Mouse (Mus musculus) testis, postnatal 10 days (tissue): Measurements from ENCODE around the gene Pirt.

ENCODE experiments used
- DNase-seq: peaks from one replicate; pipeline ENCODE4 v3.0.0; 2021; ENCODE audit warnings: low spot score

The Pirt gene

GRCm38 (mm10) chr11:66911811-66912210 lies at the start of gene Pirt:
Pirt (plus strand) TSS chr11:66911981.
- DNase-seq = no peak

DNA sequence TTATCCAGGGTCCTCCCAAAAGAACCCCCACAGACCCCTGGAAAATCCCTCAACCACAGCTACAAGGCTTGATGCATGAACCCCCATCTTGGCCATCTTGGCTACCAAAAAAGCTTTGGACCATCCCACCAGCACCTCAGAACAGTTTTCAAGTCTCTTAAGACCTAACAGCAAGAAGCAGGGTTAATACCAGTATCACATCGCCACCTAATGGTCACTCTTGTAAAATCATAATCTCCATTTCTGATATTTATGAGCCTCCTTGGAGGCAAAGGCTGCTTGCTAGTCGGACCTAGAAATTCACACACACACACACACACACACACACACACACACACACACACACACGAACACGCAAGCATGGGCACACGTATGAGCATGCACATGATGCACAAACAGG lies 40.1 kb upstream of the Pirt start:
- no peak for DNase-seq

GRCm38 (mm10) chr11:66872773-66873470 lies 38.9 kb upstream of the Pirt start:
- no peak for DNase-seq

DNA sequence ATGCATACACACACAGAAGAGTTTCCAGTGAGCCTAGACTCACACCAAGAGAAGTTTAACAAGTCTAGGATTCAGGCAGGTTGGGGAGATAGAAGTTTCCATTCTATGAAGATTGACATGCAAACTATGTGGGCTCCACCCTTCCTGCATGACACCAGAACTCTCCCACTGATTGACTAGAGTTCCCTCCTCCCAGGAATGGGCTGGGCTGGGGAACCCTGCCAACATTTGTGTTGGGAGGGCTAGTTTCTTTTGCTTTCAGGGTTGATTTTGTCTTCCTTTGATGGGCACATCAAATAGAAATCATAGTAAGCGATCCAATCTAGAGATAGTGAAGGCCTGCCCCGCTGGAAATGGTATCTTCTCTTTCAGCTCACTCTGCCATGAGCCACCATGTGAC lies 30.5 kb upstream of the Pirt start:
- DNase-seq = no peak

- DNase-seq = no peak
Observed at GRCm38 (mm10) chr11:66882224-66883040, 29.3 kb upstream of the Pirt start.

DNA sequence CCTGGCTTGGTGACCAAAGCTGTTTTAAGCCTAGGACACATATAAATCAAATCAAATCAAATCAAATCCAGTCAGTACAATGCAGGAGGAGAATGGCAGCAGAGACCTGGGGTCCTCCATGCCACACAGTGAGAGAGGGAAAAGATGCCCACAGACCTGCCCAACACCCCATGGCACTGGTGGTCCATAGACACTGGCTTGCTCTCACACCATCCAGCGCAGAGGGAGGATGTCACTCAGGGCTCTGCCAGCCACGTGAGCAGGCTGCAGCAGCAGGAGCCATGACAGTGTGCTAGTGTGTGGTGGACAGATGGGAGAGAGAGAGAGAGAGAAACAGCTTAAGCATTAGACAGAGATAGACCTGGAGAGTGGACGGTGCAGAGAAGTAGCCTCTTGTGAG lies 19.2 kb upstream of the Pirt start:
- DNase-seq = no peak

DNA sequence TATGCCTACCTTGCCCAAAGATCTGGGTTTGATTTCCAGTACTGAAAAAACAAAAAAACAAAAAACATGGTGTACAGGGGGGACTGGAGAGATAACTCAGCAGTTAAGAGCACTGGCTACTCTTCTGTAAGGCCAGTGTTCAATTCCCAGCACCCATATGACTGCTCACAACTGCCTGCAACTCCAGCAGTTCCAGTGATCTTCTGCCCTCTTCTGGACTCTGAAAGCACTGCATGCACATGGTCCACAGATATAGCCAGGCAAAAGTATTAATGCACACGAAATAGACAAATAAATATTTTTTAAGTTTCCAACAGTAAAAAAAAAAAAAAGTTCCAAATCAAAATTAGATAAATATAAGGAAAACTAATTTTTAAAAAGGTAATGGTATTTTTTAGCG lies 13.0 kb upstream of the Pirt start:
- DNase-seq = no peak

DNA sequence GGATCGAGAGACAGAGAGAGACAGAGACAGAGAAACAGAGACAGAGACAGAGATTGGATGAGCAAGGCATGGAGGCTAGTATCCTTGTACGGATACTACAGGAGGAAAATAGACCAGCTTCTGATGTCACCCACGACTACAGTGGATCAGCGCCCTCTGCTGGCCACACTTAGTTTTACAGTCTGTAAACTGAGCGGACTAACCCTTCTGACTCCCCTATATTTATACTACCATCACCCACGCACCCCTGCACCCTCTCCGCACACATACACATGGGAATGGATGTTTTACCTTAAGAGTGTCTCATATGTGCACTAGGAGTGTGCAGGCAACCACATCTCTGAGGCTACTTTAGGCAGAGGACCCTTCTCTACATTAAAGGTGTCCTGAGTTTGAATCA lies 12.4 kb upstream of the Pirt start:
- DNase-seq = peak; percentile 85

DNA sequence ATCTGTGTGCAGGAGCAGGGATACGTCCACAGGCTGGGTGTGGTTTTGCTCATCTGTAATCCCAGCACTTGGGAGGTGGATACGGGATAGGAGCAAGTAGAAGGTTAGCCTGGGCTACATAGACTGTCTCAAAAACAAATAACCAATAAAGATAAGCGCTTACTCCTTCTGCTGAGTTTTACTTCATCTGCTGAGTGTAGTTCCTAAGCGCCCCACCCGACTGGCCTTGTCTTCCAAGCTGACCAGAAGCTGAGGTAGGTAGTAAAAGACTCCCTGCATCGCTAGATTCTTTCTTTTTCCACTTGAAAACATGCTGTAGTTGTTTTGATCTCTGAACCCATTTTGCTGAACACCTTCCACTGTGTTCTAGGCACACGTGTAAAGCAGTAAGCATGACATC lies 9.0 kb upstream of the Pirt start:
- no peak for DNase-seq

DNA sequence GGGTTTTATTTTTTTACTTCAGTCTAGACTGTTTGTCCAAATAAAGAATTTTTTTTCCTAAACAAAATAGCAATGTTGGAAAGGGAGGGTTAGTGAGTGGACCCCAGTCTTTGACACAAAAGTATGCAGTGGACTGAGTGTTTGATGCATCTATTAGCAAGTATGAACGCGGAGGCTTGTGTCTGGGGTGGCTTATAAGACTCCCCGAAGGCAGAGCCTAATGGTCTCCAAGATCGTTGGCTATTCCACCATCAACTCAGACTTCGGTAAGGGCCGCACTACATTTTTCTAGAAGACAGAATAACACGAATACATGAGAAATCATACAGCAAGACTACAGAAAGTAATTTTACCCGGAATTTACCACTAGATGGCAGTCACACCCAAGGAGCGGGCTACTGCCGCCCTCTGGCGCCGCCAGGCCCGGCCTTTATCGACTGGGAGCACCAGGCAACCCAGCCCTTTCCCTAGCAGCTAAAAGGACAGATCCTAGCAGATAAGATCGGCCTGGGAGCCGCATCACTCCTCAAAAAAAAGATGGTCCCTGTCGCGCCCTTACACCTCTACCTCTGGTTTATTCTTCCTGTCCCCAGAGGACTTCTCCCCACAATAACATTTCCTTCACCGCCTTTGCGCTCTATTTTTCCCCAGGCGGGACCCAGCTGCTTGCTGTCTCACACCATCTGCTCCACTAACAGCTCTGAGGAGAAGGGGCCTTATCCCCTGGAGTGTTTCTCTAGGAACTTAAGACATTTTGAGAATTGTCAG lies 6.0 kb upstream of the Pirt start:
- DNase-seq = peak; percentile 76

DNA sequence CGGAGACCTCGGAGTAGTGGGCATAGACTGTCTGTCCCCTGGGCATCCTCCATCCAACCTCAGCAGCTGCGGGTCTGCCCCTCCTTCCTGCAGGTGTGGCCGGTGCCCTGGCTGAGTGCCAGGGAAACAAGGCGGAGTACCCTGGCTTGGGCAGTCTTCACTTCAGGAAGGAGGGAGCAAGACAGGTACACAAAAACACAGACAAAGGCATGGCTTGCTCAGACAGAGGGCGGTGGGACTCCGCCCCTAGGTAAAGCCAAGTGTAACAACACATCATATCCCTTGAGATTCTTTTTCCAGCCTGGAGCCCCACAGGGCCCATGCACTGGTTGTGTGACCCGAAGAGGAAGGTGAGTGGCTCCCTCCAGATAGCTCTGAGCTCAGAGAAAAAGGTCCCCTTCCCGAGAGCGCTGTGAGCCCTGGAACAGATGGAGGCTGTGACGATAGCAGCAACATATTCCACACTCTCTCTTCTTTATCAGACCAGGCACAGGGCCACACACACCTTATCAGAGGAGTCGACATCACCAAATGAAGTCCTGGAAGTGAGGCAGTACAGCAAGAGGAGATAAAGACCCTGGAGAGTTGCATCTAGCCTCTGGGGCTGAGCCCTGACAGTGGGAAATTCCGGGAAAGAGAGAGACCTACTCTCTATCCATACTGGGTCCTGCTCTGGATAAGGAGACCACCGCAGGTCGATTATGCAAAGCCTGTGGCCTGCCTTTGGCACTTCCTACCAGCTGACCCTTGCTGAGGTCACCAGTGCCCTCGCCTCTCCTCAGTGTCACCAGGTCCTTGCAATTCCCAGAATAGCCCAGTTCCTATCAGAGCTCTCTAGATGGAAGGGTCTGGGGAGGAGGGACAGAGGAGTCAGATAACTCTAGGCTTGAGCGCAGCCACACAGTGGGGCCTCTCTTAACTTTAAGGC lies 1.0 kb downstream of the Pirt start:
- no peak for DNase-seq

- peak; percentile 61 for DNase-seq
Observed at GRCm38 (mm10) chr11:66914249-66914648, 2.5 kb downstream of the Pirt start.

DNA sequence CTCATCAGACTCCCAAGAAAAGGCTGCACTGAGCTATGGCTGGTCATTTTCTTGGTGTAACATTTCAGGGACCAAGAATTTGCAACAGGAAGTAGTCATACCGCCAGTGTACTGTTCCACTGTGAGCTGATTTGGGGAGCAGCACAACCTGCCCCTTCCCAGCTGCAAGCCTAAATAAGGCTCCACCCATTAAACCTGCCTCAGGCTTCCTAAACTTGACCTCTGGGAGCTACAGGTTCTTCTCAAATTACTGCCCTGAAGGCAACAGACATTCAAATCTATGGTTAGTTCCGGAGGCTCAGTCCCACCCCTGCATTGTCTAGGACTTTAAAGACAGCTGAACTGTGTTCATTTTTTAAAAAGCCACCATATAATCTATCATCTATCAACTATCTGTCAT lies 8.2 kb downstream of the Pirt start:
- DNase-seq = no peak

DNA sequence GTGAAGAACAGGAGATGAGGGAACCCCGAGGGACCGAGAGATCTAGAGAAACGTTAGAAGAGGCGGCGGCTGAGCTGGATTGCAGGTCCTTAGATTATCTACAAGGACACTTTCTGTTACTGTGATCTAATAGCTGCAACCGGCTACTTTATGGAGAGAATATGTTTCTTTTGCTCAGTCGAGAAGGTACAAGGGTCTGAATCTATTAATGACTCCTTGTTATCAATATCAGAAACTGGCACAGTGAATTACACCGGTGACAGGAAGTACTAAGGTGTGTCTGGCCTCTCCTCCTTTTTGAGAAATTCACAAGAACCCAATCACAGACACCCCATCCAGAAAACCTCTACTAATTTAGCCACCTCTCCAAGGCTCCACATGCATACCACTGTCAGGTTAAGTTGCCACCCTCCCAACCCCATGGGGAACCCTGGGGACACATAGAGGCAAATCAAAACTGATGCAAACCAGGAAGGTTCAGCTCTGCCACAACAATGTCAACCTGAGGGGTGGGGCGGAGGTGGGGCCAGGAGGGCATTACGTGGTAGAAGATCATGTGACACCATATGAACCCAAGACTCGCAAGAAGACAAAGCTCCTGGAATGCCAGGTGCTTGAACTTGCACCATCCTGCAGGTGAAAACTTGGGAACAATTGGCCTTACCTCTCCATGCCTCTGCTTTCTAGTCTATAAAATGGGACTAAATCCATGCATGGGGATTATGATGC lies 12.5 kb downstream of the Pirt start:
- no peak for DNase-seq

GRCm38 (mm10) chr11:66928311-66928710 lies 16.5 kb downstream of the Pirt start:
- DNase-seq = no peak

DNA sequence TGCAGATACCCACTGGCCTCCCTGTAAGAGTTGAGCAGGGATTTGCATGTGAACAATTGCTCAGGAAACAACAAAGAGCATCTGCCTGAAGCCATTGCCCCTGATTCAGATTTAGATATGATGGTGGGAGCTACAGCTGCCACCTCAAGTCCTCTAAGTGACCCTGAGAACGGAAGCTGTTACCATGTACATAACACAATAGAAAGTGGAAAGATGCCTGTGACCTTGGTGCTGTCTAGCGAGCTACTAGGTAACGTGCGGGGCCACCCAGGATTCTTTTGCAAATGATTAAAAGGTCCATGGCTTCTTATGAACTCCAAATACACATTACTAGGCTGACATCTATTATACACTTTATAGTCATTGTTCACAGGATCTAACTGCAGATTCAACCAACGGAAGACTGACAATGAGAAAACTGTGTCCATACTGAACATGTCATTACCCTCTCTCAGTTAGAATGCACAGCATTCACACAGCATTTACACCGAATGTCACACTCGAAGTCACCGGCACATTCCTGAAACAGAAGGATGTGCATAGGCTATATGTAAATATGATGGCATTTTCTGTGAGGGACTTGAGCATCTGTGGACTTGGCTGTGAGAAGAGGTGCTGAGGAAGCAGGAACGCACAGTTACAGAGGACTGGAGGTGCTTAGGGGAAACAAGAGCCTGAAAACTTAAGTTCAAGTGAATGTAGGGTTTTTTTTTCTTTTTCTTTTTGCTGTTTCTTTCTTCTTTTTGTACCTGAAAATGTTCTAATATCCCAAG lies 21.2 kb downstream of the Pirt start:
- DNase-seq = no peak

DNA sequence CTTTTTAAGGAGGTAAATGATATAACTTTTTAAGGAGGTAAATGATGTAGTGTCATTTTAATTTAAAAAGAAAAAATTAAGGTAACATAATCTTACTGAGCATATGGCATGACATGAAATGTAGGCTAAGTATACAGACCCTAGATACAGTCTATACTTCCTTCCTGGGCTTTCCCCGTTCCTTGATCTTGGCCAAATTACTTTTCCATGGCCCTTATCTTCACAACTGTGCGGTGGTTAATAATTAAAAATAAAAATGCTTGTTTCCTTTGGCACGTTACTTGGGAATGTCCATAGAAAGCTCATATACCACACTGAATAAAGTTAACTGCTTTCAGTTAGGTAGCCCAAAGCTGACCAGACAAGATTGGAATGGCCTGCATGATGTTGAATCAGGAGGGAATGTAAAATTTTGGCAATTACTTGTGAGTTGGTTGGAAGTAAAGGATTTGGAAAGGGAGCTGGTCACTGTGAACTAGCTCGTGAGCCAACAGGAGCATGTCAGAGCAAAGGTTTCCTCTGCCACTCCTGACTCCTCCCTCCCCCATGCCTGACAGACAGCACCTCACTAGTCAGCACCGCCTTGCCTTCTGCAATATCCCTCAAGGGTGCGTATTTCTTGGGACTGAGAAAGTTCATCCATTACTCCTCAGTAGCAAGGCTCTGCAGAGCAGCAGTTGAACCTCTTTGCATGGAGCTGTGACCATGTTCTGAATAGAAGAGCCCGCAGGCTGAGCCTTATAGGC lies 22.8 kb downstream of the Pirt start:
- no peak for DNase-seq

GRCm38 (mm10) chr11:66942011-66942410 lies 30.2 kb downstream of the Pirt start:
- no peak for DNase-seq

GRCm38 (mm10) chr11:66945224-66945767 lies 33.5 kb downstream of the Pirt start:
- DNase-seq = no peak
